Mouse (Mus musculus) splenic B cell, adult 2 months (primary cell): ENCODE data around the gene Eya2.
A peak's percentile ranks its signal among the peaks of the same experiment; 100 is the strongest.

ENCODE experiments used
- DNase-seq: peaks from one replicate; pipeline ENCODE4 v3.0.0-alpha.2; 2011; ENCODE audit warnings: low read depth, low spot score
- H3K27me3 ChIP-seq: 2 replicates; pipeline ENCODE4 v1.6.1; 2012; ENCODE audit warnings: mild to moderate bottlenecking, low read length, moderate library complexity, mixed read lengths; ENCODE audit not compliant: control insufficient read depth, poor library complexity, insufficient read depth, severe bottlenecking
- H3K36me3 ChIP-seq: 2 replicates; pipeline ENCODE4 v1.6.1; 2012; ENCODE audit warnings: mild to moderate bottlenecking, low read length, moderate library complexity, mixed read lengths; ENCODE audit not compliant: control insufficient read depth, poor library complexity, insufficient read depth, severe bottlenecking

The Eya2 gene

DNA sequence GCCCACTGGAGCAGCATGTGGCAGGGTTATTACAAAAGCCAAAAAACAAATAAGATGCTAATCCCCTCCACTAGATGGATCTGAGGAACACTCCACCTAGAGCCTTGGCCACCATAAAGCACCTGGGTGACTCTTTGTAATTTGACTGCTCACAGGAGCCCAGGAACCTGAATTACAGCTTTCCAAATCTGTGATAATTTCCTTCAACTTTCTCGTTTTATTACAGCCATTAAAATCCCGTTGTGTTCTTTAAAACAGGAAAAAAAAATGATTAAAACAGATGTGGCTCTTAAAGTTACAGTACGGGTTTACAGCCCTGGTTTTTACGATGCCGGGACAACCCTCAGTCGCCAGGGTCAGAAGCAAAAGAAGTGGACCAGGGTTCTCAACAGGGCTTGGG, 27.9 kb upstream of the Eya2 start:
- DNase-seq = no peak
- 0 out of 2 replicates have a peak, but pooled peaks cover 2% of the 10 kb centered on the region for H3K27me3 ChIP-seq
- no peaks in the 10 kb centered on the region for H3K36me3 ChIP-seq

DNA sequence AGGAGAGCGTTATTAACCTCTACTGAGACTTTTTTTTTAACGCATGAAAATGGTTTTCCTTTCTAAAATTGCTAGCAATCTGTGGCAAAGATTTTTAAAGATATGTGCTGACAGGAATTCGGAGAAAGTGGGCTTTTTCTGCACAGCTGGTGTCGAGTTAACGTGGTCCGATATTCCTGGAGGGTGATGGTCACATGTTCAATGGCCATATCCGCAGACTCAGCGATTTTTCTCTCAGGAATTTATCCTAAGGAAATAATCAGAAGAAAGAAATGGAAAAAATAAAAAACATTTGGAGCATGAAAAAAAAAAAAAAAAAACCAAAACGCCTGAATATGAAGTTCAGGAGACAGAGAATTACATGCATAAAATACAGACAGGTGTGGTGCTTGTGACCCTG, 27.0 kb upstream of the Eya2 start:
- Histone ChIP-seq H3K36me3 (no peaks in the 10 kb centered on the region), H3K27me3 (0 out of 2 replicates have a peak, but pooled peaks cover 2% of the 10 kb centered on the region)

DNA sequence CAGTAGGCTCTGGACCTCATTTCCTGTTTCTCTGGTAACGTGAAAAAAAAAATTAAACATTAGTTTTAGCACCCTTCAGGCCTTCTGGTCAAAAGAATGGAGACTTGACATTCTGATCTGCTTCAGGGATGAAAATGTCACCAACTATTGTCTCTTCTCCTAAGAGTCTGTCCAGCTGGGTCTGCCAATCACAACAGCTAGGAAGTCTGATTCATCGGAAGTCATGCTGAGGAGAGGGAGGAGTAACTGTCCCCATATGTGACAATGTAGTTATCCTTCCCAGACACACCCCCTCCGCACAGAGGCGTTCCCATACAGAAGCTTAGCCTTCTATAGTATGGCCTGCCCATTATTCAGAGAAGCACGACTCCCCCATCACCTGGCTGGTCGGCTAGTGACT, 25.9 kb upstream of the Eya2 start:
- DNase-seq = no peak
- H3K36me3 ChIP-seq = no peaks in the 10 kb centered on the region
- no peaks in the 10 kb centered on the region for H3K27me3 ChIP-seq

More for the DNA sequence above, 27.0 kb upstream of the Eya2 start:
- no peak for DNase-seq

DNA sequence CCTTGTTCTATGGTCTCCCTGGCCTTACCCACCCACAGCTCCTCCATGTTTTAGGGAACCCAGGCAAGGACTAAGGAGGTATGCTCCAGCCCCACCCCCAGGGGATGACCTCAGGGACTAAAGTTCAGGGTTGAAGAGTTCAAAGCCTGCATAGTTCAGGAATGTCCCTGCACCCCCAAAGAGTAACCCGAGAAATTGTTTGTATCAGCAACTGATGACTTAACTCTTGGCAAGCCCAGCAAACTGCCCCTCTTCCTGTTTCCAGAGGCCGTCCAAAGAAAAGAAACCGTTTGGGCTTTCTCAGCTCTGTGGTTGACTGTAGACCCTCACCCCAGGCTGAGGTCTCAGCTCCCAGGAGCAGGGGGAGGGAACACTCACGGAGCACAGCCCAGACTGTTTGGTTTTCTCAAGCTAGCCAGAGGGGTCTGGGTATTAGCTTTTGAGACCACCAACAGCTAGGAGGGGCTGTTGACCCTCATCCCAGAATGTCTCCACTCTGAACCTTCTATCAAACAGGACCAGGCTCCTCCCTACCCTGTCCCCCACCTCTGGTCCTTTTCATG, 23.5 kb upstream of the Eya2 start:
- H3K27me3 ChIP-seq = no peaks in the 10 kb centered on the region
- H3K36me3 ChIP-seq = no peaks in the 10 kb centered on the region
- no peak for DNase-seq

DNA sequence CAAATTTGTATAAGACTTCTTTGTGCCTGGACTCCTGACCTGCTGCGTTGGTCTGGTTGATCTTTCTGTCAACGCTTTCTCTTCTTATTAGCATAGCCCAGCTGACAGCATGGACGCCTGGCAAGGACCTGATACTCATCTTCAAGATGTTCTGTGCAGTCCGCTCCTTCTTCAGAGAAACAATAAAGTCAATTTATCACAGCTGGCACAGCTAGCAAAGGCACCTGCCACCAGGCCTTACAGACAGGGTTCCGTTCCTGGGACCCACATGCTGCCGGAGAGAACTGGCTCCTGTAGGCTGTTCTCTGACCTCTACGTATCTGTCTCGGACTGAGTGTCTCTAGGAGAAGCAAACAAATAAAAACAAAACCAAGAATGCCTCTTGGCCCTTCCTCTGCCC, 11.8 kb upstream of the Eya2 start:
- DNase-seq = no peak
- no peaks in the 10 kb centered on the region for H3K27me3 ChIP-seq
- H3K36me3 ChIP-seq = no peaks in the 10 kb centered on the region

GRCm38 (mm10) chr2:165583518-165583917, 11.3 kb upstream of the Eya2 start:
- H3K27me3 ChIP-seq = no peaks in the 10 kb centered on the region
- no peaks in the 10 kb centered on the region for H3K36me3 ChIP-seq
- no peak for DNase-seq

- no peaks in the 10 kb centered on the region for H3K27me3 ChIP-seq
- DNase-seq = no peak
- H3K36me3 ChIP-seq = no peaks in the 10 kb centered on the region
Measured at GRCm38 (mm10) chr2:165584563-165584962, 10.3 kb upstream of the Eya2 start.

DNA sequence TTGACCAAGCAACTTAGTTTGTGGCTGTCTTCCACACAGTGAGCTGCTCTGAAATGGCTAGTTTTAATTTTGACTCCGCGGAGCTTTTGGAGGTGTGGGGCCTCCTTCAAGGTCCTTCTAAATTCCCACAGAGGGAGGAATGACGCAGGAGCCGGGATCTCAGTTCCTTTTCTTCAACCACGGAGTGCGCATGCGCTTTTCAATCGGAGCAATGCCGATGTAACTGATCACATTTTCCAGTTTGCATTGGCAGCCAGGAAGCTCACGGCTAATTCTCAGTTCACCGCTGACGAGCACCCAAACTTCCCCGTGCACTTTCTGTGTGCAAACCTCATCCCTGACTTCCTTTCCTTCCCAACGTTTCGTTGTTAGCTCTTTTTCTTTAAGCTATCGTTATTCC, 4.1 kb upstream of the Eya2 start:
- Histone ChIP-seq H3K36me3 (no peaks in the 10 kb centered on the region), H3K27me3 (peaks cover 2% of the 10 kb centered on the region; the same call in 1 of the 2 replicates)
- no peak for DNase-seq

- H3K36me3 ChIP-seq = no peaks in the 10 kb centered on the region
- DNase-seq = peak; percentile 13
- H3K27me3 ChIP-seq = peaks cover 2% of the 10 kb centered on the region; the same call in 1 of the 2 replicates
Measured at GRCm38 (mm10) chr2:165593763-165594162, 1.1 kb upstream of the Eya2 start.

DNA sequence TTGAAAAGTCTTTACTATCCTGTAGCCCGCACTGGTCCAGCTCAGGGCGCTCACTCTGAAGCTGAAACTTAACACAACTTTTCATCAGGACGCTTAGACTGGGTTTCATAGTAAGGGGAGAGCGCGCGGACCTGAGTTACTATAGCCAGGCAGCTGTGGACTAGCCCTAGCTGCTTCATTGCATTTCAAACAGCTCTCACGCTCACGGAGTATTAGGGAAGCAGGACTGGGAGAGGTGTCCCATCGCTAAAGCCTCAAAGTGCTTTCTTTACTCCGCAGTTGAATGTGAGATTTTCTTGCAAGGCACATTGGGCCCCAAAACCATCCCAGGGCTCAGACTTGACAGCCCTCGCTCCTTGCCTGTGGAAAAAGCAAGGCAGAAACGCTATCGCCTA, 841 bp downstream of the Eya2 start:
- H3K36me3 ChIP-seq = no peaks in the 10 kb centered on the region
- DNase-seq = no peak
- H3K27me3 ChIP-seq = peaks cover 2% of the 10 kb centered on the region; the same call in 1 of the 2 replicates

- H3K36me3 ChIP-seq = no peaks in the 10 kb centered on the region
- peaks cover 2% of the 10 kb centered on the region; the same call in 1 of the 2 replicates for H3K27me3 ChIP-seq
- DNase-seq = no peak
Measured at GRCm38 (mm10) chr2:165596141-165596540, 1.3 kb downstream of the Eya2 start.

GRCm38 (mm10) chr2:165597536-165597935, 2.7 kb downstream of the Eya2 start:
- Histone ChIP-seq H3K27me3 (peaks cover 2% of the 10 kb centered on the region; the same call in 1 of the 2 replicates), H3K36me3 (no peaks in the 10 kb centered on the region)
- no peak for DNase-seq

GRCm38 (mm10) chr2:165598139-165598538, 3.3 kb downstream of the Eya2 start:
- H3K36me3 ChIP-seq = no peaks in the 10 kb centered on the region
- no peak for DNase-seq
- H3K27me3 ChIP-seq = peaks cover 2% of the 10 kb centered on the region; the same call in 1 of the 2 replicates

GRCm38 (mm10) chr2:165599566-165599965, 4.7 kb downstream of the Eya2 start:
- no peak for DNase-seq
- Histone ChIP-seq H3K36me3 (no peaks in the 10 kb centered on the region), H3K27me3 (no peaks in the 10 kb centered on the region)

DNA sequence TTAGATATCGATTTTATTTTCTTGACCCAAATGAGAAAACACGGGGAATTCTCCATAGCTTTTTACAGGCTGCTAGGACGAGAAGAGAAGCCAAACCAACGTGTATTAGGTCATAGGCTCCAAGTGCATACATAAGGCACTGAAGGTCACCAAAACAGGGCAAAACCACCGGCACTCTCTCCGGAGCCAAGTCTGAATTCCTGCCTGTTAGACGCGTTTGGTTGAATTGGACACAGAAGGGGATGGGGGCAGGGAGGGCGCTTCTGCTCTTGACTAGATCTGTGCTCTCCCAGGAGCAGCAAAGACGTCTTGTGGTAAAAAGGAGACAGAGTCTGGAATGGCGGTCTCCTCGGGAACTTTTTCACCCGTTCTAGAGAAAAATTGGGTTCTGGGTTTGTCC, 6.1 kb downstream of the Eya2 start:
- no peak for DNase-seq
- no peaks in the 10 kb centered on the region for H3K36me3 ChIP-seq
- no peaks in the 10 kb centered on the region for H3K27me3 ChIP-seq

DNA sequence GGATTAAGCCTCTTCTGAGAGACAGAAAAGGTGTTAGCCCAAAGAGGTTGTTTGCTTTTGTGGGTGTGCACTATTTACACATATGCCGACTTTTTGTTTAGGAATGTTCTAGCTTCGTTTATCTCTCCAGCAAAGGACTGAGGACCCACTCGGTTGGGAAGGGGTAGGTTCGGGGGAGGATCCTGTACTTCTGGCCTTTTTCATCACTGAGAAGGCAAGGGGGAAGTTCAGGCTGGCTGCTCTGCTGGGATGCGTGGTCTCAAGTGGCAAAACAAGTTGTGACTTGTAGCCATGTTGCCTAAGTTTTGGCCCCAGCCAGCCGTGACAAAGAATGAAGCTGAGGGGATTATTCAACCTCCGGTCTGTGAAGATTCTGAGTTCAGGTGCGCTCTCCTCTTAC, 6.8 kb downstream of the Eya2 start:
- DNase-seq = no peak
- Histone ChIP-seq H3K36me3 (no peaks in the 10 kb centered on the region), H3K27me3 (no peaks in the 10 kb centered on the region)
